Mouse (Mus musculus): ENCODE data around the gene Lmo3. TPM values are rescaled to one million over a fixed set of nuclear protein-coding genes. Genes with fewer than 3 reads are reported as not detected.

Lmo3 gene
- polyA plus RNA-seq, 1 experiment = not detected

GRCm38 (mm10) chr6:138426894-138427293 is 154.9 kb downstream of the Lmo3 start:
- Histone ChIP-seq H3K4me3 (ENCODE audit: insufficient read depth, low read length) (no peak overlapping the region), H3K4me1 (ENCODE audit: control insufficient read depth, insufficient read depth, low read length) (no peaks in the 10 kb centered on the region)

GRCm38 (mm10) chr6:138424514-138425225 is 157.1 kb downstream of the Lmo3 start:
- Histone ChIP-seq H3K4me1 (ENCODE audit: control insufficient read depth, insufficient read depth, low read length) (no peaks in the 10 kb centered on the region), H3K4me3 (ENCODE audit: insufficient read depth, low read length) (no peak overlapping the region), H3K27ac (ENCODE audit: insufficient read depth, low read depth, low read length) (no peak overlapping the region)
- TF ChIP-seq POLR2A (IDR thresholded peaks at IDR 0.05; ENCODE audit: borderline replicate concordance, low read depth, low read length) = no peak
- TF ChIP-seq CTCF (IDR thresholded peaks at IDR 0.05; ENCODE audit: low read depth, low read length) = no peak

More at GRCm38 (mm10) chr6:138426894-138427293, 154.9 kb downstream of the Lmo3 start:
- no peak overlapping the region for H3K27ac ChIP-seq (ENCODE audit: insufficient read depth, low read depth, low read length)
- TF ChIP-seq POLR2A (IDR thresholded peaks at IDR 0.05; ENCODE audit: borderline replicate concordance, low read depth, low read length) = no peak
- no peak for TF ChIP-seq CTCF (IDR thresholded peaks at IDR 0.05; ENCODE audit: low read depth, low read length)

GRCm38 (mm10) chr6:138422671-138423321 is 159.0 kb downstream of the Lmo3 start:
- TF ChIP-seq POLR2A (IDR thresholded peaks at IDR 0.05; ENCODE audit: borderline replicate concordance, low read depth, low read length) (no peak), CTCF (IDR thresholded peaks at IDR 0.05; ENCODE audit: low read depth, low read length) (no peak)
- H3K27ac ChIP-seq (ENCODE audit: insufficient read depth, low read depth, low read length) = no peak overlapping the region
- H3K4me3 ChIP-seq (ENCODE audit: insufficient read depth, low read length) = no peak overlapping the region
- H3K4me1 ChIP-seq (ENCODE audit: control insufficient read depth, insufficient read depth, low read length) = no peaks in the 10 kb centered on the region

GRCm38 (mm10) chr6:138421931-138422531 is 159.7 kb downstream of the Lmo3 start:
- TF ChIP-seq POLR2A (IDR thresholded peaks at IDR 0.05; ENCODE audit: borderline replicate concordance, low read depth, low read length) = no peak
- TF ChIP-seq CTCF (IDR thresholded peaks at IDR 0.05; ENCODE audit: low read depth, low read length) = no peak
- H3K4me1 ChIP-seq (ENCODE audit: control insufficient read depth, insufficient read depth, low read length) = no peaks in the 10 kb centered on the region
- no peak overlapping the region for H3K4me3 ChIP-seq (ENCODE audit: insufficient read depth, low read length)
- no peak overlapping the region for H3K27ac ChIP-seq (ENCODE audit: insufficient read depth, low read depth, low read length)

- Histone ChIP-seq H3K4me3 (ENCODE audit: insufficient read depth, low read length) (no peak overlapping the region), H3K27ac (ENCODE audit: insufficient read depth, low read depth, low read length) (no peak overlapping the region), H3K4me1 (ENCODE audit: control insufficient read depth, insufficient read depth, low read length) (no peaks in the 10 kb centered on the region)
- TF ChIP-seq POLR2A (IDR thresholded peaks at IDR 0.05; ENCODE audit: borderline replicate concordance, low read depth, low read length) = no peak
These were observed 160.6 kb downstream of the Lmo3 start for GRCm38 (mm10) chr6:138421191-138421613.

- H3K27ac ChIP-seq (ENCODE audit: insufficient read depth, low read depth, low read length) = no peak overlapping the region
- TF ChIP-seq CTCF (IDR thresholded peaks at IDR 0.05; ENCODE audit: low read depth, low read length) = no peak
- no peak for TF ChIP-seq POLR2A (IDR thresholded peaks at IDR 0.05; ENCODE audit: borderline replicate concordance, low read depth, low read length)
- no peaks in the 10 kb centered on the region for H3K4me1 ChIP-seq (ENCODE audit: control insufficient read depth, insufficient read depth, low read length)
- H3K4me3 ChIP-seq (ENCODE audit: insufficient read depth, low read length) = no peak overlapping the region
These were observed 161.3 kb downstream of the Lmo3 start for GRCm38 (mm10) chr6:138420536-138420891.

- Histone ChIP-seq H3K4me1 (ENCODE audit: control insufficient read depth, insufficient read depth, low read length) (no peaks in the 10 kb centered on the region), H3K27ac (ENCODE audit: insufficient read depth, low read depth, low read length) (no peak overlapping the region), H3K4me3 (ENCODE audit: insufficient read depth, low read length) (no peak overlapping the region)
- no peak for TF ChIP-seq CTCF (IDR thresholded peaks at IDR 0.05; ENCODE audit: low read depth, low read length)
These were observed 161.8 kb downstream of the Lmo3 start for GRCm38 (mm10) chr6:138419871-138420535.

- H3K4me3 ChIP-seq (ENCODE audit: insufficient read depth, low read length) = no peak overlapping the region
- H3K4me1 ChIP-seq (ENCODE audit: control insufficient read depth, insufficient read depth, low read length) = no peaks in the 10 kb centered on the region
- H3K27ac ChIP-seq (ENCODE audit: insufficient read depth, low read depth, low read length) = no peak overlapping the region
- TF ChIP-seq CTCF (IDR thresholded peaks at IDR 0.05; ENCODE audit: low read depth, low read length) (no peak), POLR2A (IDR thresholded peaks at IDR 0.05; ENCODE audit: borderline replicate concordance, low read depth, low read length) (no peak)
These were observed 169.7 kb downstream of the Lmo3 start for GRCm38 (mm10) chr6:138412075-138412474.

- no peak for TF ChIP-seq POLR2A (IDR thresholded peaks at IDR 0.05; ENCODE audit: borderline replicate concordance, low read depth, low read length)
- TF ChIP-seq CTCF (IDR thresholded peaks at IDR 0.05; ENCODE audit: low read depth, low read length) = no peak
- no peaks in the 10 kb centered on the region for H3K4me1 ChIP-seq (ENCODE audit: control insufficient read depth, insufficient read depth, low read length)
- H3K4me3 ChIP-seq (ENCODE audit: insufficient read depth, low read length) = no peak overlapping the region
- no peak overlapping the region for H3K27ac ChIP-seq (ENCODE audit: insufficient read depth, low read depth, low read length)
These were observed 179.7 kb downstream of the Lmo3 start for GRCm38 (mm10) chr6:138402031-138402430.

GRCm38 (mm10) chr6:138398836-138399235 is 182.9 kb downstream of the Lmo3 start:
- Histone ChIP-seq H3K4me1 (ENCODE audit: control insufficient read depth, insufficient read depth, low read length) (no peaks in the 10 kb centered on the region), H3K4me3 (ENCODE audit: insufficient read depth, low read length) (no peak overlapping the region), H3K27ac (ENCODE audit: insufficient read depth, low read depth, low read length) (no peak overlapping the region)
- TF ChIP-seq CTCF (IDR thresholded peaks at IDR 0.05; ENCODE audit: low read depth, low read length) (no peak), POLR2A (IDR thresholded peaks at IDR 0.05; ENCODE audit: borderline replicate concordance, low read depth, low read length) (no peak)

All from bone marrow macrophage, adult 2 months (primary cell).